Mouse (Mus musculus) cerebellum, postnatal 14 days (tissue): ENCODE data around the gene Cys1.
"Not testable (repeated sequence)": the region's sequence is repeated elsewhere in the genome, so short reads cannot be mapped to it uniquely, and the experiment has no call there.

Source experiments
- DNase-seq, 2 experiments: peaks; one replicate each; pipeline ENCODE4 v3.0.0; 2021; ENCODE audit warnings: mixed read lengths in 2 of 2

The Cys1 gene

DNA sequence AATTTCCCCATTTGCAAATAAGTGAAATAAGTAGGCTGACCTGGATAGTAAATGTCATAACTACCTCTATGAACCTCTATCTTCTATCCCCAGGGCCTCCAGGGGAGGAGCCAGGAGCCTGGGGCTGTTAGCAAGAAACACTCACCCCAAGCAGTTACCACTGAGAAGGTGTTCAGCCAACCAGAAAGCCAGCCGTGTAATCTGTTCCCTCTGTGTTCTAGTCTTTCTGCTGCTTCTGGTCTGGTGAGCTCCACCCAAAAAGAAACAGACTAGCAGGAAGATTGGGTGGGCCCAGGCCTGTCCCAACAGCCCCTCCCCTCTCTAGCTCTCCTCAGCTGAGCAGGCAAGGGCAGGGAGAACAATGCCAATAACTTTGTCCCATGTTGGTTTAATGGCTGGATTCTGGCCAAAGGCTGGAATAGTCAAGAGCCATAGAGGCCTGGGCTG is 37.5 kb downstream of the Cys1 start:
- DNase-seq = no peak

DNA sequence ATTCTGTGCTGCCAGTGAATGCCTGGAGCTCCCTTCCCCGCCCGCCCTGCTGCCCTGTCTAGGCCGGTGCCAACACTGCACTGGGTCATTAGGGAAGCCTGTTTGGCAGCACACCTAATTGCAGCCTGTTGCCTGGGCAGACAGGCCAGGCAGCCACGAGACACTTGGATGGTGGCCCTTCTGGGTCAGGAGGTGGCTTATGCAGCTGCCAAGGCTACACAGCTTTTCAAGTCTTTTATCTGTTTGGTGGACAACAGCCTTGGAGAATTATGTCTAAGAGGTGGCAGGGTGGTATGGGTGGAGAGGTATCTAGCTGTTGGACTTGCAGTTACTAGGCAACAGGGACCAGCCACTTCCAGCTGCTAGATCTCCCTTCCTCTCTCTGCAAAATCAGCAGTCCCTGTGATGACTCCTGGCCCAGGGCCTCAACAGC is 39.2 kb downstream of the Cys1 start:
- DNase-seq = peak; percentile 89 to 95

DNA sequence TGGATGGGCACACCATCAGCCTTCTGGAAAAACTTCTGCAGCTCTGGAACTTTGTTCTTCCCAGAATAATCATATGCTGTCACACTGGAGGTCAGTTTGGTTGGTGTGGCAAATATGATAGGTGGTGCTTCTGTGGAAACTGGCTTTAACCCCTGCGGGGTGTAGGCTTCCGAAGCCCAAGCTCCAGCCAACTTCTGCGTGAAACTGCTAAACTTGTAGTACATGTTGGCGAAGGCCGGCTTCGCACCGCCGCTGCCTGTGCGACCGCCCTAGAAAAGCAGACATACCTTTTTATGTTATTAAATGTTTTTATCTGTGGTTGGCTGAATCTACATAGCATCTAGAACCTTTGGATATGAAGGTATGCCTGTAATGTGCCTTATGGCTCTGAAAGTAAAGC is 42.8 kb downstream of the Cys1 start:
- DNase-seq = not testable (repeated sequence)

DNA sequence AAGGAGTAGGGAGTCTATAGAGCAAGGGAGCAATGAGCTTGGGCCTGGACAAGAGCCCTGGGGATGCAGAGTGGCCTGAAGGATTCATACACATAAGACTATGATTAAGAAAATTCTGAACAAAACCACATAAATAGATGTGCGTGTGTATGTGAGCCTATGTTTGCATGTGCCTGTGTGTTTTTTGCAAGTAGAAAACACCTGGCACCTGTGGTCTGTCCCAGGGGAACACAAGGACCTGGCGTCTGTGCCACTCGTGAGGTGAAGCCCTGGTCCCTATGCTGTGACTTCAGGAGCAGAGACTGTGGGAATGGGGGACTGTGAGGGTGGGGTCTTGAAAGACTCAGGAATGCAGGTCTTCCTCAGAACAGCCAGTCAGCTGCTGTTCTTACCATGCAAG is 47.0 kb downstream of the Cys1 start:
- DNase-seq = no peak

DNA sequence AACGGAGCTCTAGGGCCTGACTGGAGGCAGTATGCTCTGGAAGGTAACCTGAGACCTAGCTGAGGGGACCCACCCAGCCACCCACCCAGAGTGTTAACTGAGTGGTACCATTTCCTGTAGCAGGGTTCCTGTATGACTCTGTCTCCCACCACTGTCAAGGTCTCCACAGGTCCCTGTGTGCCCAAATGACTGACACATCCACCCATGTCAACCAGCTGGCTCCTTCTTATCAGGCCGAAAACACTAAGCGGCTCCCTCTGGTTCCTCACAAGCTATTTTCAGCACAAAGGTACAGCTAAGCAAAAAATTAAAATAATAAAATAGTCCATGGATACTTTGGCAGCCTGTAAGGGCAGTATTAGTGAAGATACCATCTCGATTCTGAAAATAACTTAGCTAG is 47.4 kb downstream of the Cys1 start:
- no peak for DNase-seq

DNA sequence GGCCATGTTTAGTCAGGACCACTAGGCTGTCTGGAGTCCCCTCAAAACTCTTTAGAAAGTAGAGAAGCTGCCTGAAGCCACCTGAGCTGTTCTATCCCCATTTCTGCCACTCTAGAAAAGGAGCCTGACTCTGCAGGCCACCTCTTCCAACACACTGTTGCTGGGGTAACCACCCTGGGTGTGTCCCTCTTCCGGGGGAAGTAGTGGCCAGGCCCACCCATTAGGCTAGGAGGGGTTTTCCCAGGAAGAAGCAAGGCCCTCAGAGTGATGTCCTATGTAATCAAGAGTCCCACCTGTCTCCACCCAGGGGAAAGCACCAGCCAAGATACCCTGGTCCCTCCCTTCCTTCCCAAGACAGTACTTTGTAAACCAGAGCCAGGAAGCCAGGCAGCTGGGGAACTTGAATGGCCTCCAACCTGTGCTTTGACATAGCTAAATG is 47.8 kb downstream of the Cys1 start:
- no peak for DNase-seq

DNA sequence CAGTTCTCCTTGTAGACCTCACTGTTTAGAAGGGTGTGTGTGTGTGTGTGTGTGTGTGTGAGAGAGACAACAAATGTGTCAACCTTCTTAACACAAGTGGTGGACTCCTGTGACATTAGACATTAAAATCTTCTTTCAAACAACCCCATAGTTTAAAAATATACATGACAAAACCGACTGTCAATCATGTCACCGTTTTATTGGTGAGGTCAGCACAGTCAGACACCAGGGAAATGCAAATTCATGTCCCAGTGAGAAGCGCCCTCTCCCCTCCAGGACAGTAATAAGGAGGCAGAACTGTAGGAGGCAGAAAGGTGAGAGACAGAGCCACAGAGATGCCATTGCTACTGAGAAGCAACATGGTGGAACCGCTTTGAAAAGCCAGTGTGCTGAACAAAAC is 49.2 kb downstream of the Cys1 start:
- DNase-seq = no peak

DNA sequence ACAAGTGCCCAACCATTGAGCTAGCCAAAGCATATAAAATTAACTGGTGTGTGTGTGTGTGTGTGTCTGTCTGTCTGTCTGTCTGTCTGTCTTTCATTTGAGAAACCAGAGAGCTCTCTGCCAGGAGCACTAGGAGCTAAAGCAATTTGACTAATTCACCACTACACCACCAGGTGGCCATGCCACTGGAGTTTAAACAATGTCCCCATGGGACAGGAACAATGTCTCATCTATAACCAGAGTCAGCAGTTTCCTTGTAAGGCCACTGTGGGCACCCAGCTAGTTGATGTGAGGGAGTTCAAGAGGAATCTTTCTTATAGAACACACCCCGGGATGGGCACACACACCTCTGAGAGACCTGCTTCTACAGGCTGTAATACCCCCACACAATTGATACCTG is 51.4 kb downstream of the Cys1 start:
- no peak for DNase-seq

DNA sequence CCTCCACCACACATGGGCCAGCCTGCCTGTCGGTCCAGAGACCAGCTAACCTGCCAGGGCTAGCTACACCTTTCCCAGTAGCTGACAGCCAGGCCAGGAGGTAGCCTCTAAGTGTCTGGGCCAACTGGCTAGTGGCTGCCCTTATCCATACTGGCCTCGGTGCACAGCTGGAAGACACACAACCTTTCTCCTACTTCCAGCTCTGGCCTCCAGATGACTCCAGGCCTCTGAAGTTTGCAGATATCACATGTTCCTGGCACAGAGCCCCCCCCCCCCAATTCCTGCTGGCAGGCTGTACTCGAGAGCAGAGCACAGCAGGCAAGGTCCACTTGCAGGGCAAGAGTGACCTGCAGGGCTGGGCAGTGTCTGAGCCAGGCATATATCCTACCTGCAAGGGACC is 54.4 kb downstream of the Cys1 start:
- DNase-seq = no peak

DNA sequence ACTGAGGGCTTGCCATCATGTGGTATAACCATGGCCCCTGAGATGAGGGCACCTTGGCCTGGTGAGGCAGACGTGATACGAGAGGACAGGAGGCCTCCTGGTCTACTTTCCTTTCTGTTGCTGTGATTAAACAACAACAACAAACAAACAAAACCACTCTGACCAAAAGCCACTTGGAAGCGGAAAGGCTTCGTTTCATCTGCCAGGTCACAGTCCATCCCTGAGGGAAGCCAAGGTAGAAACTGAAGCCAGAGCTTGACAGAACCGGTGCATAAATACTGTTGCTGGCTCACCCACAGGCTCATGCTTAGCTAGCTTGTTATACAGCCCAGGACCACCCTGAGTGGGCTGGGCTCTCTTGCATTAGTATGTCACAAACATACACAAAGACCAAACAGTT is 55.2 kb downstream of the Cys1 start:
- no peak for DNase-seq

DNA sequence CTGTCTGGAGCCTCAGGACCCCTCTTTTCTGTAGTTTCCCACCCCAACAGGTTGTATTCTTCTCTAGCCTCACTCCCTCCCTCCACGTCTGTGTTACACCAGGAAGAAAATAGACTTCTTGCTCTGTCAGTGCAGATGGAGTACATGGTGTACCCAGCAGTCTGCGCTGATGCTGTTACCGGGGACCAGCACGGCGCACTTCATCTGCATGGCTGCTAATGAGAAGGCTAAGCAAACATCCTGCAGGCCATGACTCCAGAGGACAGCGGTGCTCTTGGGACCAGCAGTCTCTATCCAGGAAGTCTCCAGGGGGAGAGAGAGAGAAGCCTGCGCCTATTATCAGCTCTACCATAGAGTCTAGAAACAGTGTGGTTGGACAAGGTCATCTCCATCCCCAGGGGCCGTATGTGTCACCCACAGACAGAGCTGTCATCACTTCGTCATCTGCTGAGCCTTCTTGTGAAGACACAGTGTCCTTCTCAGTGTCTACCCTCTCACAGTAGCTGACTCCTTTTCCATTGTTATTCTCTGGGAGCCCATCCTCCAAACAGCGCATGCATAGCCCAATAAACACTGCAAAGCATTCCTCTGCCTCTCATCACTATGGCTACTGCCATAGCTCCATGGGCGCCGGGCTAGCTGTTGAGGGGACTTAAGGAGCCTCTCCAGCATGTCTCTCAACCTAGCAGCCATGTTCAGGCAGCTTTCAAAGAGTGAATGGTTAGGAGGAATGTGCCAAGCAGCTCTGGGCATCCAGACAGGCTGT is 57.9 kb downstream of the Cys1 start:
- DNase-seq = no peak

DNA sequence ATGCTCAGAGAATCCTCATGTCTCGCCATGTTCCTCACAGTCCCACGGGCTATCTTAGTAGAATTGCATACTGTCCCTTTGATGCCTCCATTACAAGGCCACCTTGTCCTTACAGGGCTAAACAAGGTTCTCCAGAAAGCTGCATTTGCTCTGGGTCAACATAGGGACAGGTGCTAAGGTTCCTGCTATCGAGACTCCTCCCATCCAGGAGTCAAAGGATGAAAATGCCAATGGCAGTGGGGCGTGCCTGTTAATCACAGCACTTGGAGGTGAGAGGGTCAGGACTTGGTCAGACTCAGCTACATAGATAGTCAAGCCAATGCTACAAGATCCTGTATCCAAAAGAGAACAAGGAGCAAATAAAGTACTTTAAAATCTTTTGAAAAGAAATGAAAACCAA is 62.2 kb downstream of the Cys1 start:
- DNase-seq = no peak
